Mouse (Mus musculus) testis, adult 10 weeks (tissue): ENCODE data around the gene Ret. TPM values are rescaled to one million over a fixed set of nuclear protein-coding genes. Genes with fewer than 3 reads are reported as not detected.

Experiments
- polyA plus RNA-seq: library from polyadenylated mRNA; stranded (reverse); fragments of 350-450 nt; fragmentation: Illumina TruSeq; extraction: RNeasy Lipid Tissue Mini Kit (QIAGEN cat#74804); gene quantifications from one replicate; pipeline ENCODE4 v1.2.3, GENCODE M21; 2014; ENCODE audit warnings: low read depth, low replicate concordance

Gene Ret
- polyA plus RNA-seq = 0.31 TPM

GRCm38 (mm10) chr6:118197440-118197975 is at the start of gene Ret:
TSS of gene Ret (minus strand) at chr6:118197718.

DNA sequence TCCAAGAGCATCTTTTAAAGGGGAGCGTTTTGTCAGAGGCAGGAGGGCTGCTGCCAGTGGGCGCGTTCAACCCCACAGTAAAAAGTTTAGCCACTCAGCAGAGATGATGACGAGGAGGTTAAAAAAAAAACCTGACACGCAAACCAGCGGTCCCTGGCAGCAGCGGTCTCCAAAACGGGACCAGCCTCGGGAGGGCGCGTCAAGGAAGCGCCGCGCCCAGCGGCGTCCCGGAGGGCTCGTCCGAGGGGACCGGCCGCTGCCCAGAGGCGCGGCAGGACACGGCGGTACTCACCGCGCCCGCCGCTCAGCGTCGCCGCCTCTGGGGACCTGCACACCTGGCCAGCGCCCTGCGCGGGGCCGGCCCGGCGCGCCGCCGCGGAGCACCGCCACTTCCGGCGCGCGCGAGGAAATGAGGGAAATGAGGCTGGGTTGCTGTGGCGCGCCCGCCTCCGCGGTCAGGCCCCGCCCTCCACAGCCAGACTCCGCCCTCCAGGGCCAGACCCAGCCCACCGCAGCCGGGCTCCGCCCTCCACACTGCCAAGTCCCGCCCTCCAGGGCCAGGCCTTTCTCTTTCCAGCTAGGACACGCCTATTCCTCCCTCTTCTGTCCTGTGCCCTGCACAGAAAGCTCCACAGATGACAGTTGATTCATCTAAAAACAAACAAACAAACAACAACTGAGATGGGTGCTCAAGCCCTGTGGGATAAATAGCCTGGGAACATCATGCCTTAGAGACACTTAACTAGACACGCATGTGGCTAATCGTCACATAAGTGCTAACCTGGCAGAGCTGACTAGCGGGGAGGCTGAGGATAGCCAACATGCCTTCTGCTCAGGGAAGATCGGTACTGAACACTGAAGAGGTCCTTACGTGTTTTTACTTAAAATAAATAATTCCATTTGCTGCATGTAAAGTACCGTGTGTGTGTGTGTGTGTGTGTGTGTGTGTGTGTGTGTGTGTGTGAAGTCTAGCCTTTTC is 58.5 kb downstream of the Ret start, which contains the start of gene Csgalnact2:
Gene Csgalnact2 (minus strand): TSS at position 410 of the 979 bp plus-strand sequence.

Other genes starting within 250 kb of the Ret start
- not detected for gene Rasgef1a, start 186.3 kb downstream of the Ret start, polyA plus RNA-seq
- 8.7 TPM for gene Csgalnact2, start 58.6 kb downstream of the Ret start, polyA plus RNA-seq
- gene Bms1, start 221.8 kb upstream of the Ret start, polyA plus RNA-seq = 76.4 TPM